Mouse (Mus musculus) kidney, postnatal 0 days (tissue): ENCODE data around the gene Kidins220. TPM values are rescaled to one million over a fixed set of nuclear protein-coding genes. Genes with fewer than 3 reads are reported as not detected.

Experiments used
- ATAC-seq: fragments of 200-750 bp; cut with Nextera tagmentation; replicated peaks from 2 replicates; pipeline ENCODE4 v1.8.0; 2017; ENCODE audit warnings: low read depth, moderate number of reproducible peaks, moderate TSS enrichment, moderate library complexity; ENCODE audit not compliant: low FRiP score
- DNase-seq: peaks from one replicate; pipeline ENCODE4 v3.0.0-alpha.2; 2016; ENCODE audit warnings: low spot score
- H3K27ac ChIP-seq: fragments of 300-500 bp; sonication (generic); 2 replicates; pipeline ENCODE4 v1.5.1; 2014; ENCODE audit warnings: mild to moderate bottlenecking
- H3K27me3 ChIP-seq: fragments of 300-500 bp; sonication (generic); 2 replicates; pipeline ENCODE4 v1.6.1; 2014; ENCODE audit warnings: low read length, mixed read lengths; ENCODE audit not compliant: insufficient read depth
- H3K36me3 ChIP-seq: fragments of 300-500 bp; sonication (generic); 2 replicates; pipeline ENCODE4 v1.6.1; 2014; ENCODE audit warnings: low read length, mixed read lengths; ENCODE audit not compliant: insufficient read depth
- H3K4me1 ChIP-seq: fragments of 300-500 bp; sonication (generic); replicated peaks from 2 replicates; pipeline ENCODE4 v1.6.1; 2014; ENCODE audit warnings: antibody characterized with exemption, low read length, mixed read lengths; ENCODE audit not compliant: insufficient read depth
- H3K4me2 ChIP-seq: fragments of 300-500 bp; sonication (generic); 2 replicates; pipeline ENCODE4 v1.6.1; 2014; ENCODE audit warnings: mild to moderate bottlenecking, low read length, moderate library complexity, mixed read lengths
- H3K4me3 ChIP-seq: fragments of 300-500 bp; sonication (generic); replicated peaks from 2 replicates; pipeline ENCODE4 v1.5.1; 2014; ENCODE audit warnings: low read depth, low read length
- H3K9ac ChIP-seq: fragments of 300-500 bp; sonication (generic); 2 replicates; pipeline ENCODE4 v1.6.1; 2014; ENCODE audit warnings: low read depth, low read length
- H3K9me3 ChIP-seq: fragments of 300-500 bp; sonication (generic); replicated peaks from 2 replicates; pipeline ENCODE4 v1.6.1; 2016; ENCODE audit warnings: low read length, inconsistent platforms, mixed read lengths
- CTCF ChIP-seq: IDR thresholded peaks from 2 replicates; pipeline ENCODE4 v1.5.1; 2016; ENCODE audit warnings: antibody characterized with exemption, low read depth, mild to moderate bottlenecking, moderate library complexity
- WGBS: fragments of 180-500 bp; shearing (Covaris S2); extraction: QIAGEN DNeasy Blood & Tissue Kit; methylation state at CpG from one replicate; pipeline ENCODE4 v1.1.7; 2014; 5-methylcytosine and 5-hydroxymethylcytosine counted together
- polyA plus RNA-seq: library from polyadenylated mRNA; unstranded; fragments of >200 nt; fragmentation: Nextera tagmentation; extraction: Ambion mirVana; gene quantifications from 2 replicates; pipeline ENCODE4 v1.2.1, GENCODE M21; 2015

Gene Kidins220
- polyA plus RNA-seq, 1 experiment from 2014 or later: 25.1 TPM

DNA sequence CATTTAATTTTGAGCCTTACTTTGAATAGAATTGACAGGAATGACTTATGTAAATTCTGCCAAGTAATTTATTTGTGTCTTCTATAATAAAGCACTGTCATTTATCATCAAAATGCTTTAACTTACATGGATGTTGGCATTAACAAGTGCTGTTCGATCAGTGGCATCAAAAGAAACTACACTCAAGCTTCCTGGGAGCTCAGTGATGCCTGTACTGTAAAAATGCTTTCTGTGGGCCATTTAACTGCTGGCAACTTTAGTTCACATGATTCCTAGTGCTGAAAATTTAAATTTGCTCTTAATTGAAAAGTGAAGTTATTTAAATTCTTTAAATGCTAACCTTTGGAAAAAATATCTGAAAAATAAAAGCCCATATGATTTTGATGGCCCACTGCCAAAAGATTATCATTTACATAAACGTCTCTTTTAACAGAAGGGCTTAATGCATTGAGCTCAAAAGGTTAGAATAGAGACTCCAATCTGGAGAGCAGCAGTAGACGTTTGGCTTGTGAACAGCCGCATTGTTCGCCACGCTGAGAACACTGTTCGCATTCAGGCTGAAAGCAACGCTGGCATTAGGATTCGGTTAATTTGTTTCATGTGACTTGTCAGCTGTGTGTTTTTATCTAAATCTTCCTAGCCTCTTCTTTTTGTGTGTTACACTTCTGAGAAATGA is 59.1 kb downstream of the Kidins220 start:
- 0 out of 2 replicates have a peak overlapping the region, but pooled peaks have one; percentile 3 for H3K4me2 ChIP-seq
- 41% methylated on average over 9 of the region's 9 CpGs for WGBS
- no peak for ATAC-seq

DNA sequence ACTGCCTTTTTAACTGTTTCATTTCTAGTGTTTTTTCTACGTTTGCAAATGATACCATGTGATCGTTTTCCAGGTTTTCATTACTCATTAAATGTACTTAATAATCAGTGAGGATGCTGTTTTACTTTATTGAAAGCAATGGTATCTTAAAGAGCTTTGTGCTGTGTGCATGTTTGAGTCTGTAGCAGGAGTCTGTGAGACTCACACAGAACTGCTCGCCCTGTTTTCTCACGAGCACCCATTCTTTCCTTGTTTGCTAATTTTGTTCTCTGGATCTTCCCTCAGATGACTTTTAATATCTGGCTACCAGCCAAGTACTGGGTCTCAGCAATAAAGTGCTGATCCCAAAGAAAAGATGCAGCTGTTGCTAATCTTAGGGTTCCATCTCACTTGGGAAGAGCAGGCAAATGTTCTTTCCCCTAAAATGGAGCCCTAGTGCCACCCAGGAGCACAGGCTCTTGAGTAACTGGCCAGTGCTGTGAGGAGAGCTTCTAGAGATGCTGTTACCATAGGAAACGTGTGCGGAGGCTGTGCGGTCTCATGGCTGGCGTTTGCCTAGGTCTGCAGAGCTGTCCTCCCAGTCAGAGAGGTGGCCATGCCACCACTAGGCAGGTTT is 59.7 kb downstream of the Kidins220 start:
- Histone ChIP-seq H3K4me2 (0 out of 2 replicates have a peak overlapping the region, but pooled peaks have one; percentile 3), H3K27me3 (no peaks in the 10 kb centered on the region), H3K4me1 (peaks cover 5% of the 10 kb centered on the region; the same call in 1 of the 2 replicates), H3K9ac (no peak overlapping the region), H3K27ac (no peak overlapping the region; the same call in 1 of the 2 replicates), H3K9me3 (no peaks in the 10 kb centered on the region), H3K36me3 (peaks cover 20% of the 10 kb centered on the region), H3K4me3 (no peak overlapping the region)
- TF ChIP-seq CTCF: no peak
- 57% methylated on average over 8 of the region's 8 CpGs for WGBS
- DNase-seq: peak; percentile 72
- no peak for ATAC-seq

More for the DNA sequence above, 59.1 kb downstream of the Kidins220 start:
- Histone ChIP-seq H3K4me1 (peaks cover 5% of the 10 kb centered on the region; the same call in 1 of the 2 replicates), H3K9me3 (no peaks in the 10 kb centered on the region), H3K9ac (no peak overlapping the region), H3K36me3 (peaks cover 17% of the 10 kb centered on the region), H3K4me3 (no peak overlapping the region), H3K27ac (no peak overlapping the region), H3K27me3 (no peaks in the 10 kb centered on the region)
- peak; percentile 15 for DNase-seq
- TF ChIP-seq CTCF: no peak

DNA sequence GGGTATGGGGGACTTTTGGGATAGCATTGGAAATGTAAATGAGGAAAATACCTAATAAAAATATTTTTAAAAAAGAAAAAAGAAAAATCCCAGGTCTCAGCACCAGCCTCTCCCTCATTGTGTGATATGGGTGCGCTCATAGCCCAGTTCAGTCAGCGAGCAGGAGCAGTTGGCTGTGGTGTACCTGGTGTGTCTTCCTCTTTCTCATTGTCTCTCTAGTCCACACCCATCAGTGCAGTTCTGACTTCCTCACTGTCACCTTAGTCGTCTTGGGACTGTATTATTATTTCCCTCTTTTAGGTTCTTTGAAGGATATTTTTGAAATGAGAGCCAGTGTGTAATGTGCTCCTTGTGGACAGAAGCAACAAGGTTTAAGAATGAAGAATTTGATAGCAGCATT is 61.3 kb downstream of the Kidins220 start:
- Histone ChIP-seq H3K27ac (no peak overlapping the region), H3K4me1 (peaks cover 5% of the 10 kb centered on the region; the same call in 1 of the 2 replicates), H3K27me3 (no peaks in the 10 kb centered on the region), H3K4me2 (no peak overlapping the region), H3K4me3 (no peak overlapping the region), H3K36me3 (peaks cover 20% of the 10 kb centered on the region), H3K9me3 (no peaks in the 10 kb centered on the region), H3K9ac (no peak overlapping the region)
- no peak for TF ChIP-seq CTCF
- 94% methylated on average over 3 of the region's 3 CpGs for WGBS
- ATAC-seq (no peak), DNase-seq (no peak)

DNA sequence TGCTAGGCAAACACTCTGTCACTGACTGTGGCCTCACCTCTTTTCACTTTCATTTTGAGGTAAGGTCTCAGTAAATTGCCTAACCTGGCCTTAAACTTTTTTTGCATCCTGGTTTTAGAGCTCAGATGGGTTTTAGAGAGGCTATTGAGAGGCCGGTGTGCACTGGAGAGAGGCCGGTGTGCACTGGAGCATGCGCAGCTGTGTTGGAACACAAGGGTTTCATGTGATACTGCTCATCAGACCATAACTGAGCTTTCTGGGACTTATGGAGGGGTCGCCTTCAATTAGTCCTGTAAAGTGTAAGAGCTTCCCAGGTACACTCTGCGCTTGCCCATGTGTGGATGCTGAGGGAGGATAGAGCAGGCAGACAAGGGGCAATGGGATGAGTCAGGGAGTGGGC is 62.5 kb downstream of the Kidins220 start:
- ATAC-seq: peak; percentile 92
- WGBS: 54% methylated on average over 5 of the region's 5 CpGs
- H3K27me3 ChIP-seq: no peaks in the 10 kb centered on the region
- H3K4me2 ChIP-seq: no peak overlapping the region
- H3K4me1 ChIP-seq: peaks cover 5% of the 10 kb centered on the region; the same call in 1 of the 2 replicates
- no peak overlapping the region for H3K9ac ChIP-seq
- no peak for TF ChIP-seq CTCF
- peaks cover 17% of the 10 kb centered on the region; the same call in 1 of the 2 replicates for H3K36me3 ChIP-seq
- H3K4me3 ChIP-seq: no peak overlapping the region
- no peaks in the 10 kb centered on the region for H3K9me3 ChIP-seq
- H3K27ac ChIP-seq: 0 out of 2 replicates have a peak overlapping the region, but pooled peaks have one; percentile 2
- peak; percentile 73 for DNase-seq

DNA sequence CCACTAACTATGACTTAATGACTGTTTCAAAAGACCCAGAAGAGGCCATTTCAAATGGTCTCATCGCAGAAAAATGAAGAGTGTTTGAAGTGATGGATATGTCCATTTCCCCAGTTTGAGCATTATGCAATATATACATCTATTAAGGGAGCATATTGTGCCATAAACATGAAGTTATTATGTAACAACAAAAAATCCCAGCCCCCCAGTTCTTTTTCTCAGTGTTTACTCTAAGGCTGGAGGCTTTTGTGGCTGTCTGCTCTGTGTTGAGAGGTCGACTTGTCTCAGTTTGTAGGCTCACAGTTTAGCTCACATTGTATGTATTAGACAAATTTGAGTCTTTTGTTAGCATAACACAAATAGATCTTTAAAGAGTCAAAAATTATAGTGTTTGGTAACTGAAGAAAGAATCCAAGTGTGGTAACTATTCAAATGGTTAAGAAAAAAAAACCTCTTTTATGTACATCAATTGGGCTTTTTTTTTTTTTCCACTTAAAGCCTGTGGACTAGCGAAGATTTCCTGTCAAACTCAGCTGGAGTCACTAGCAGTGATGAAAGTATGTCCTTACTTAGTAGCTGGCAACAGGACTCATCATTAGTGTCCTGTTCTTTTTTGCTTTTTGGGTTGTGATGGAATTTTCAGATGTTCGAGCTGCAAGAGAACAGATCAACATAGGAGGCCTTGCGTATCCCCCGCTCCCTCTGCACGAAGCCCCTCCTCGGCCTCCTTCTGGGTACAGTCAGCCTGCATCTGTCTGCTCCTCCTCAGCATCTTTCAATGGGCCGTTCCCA is 63.2 kb downstream of the Kidins220 start:
- Histone ChIP-seq H3K4me1 (peaks cover 5% of the 10 kb centered on the region; the same call in 1 of the 2 replicates), H3K4me2 (no peak overlapping the region), H3K27me3 (no peaks in the 10 kb centered on the region), H3K27ac (0 out of 2 replicates have a peak overlapping the region, but pooled peaks have one; percentile 2), H3K4me3 (no peak overlapping the region), H3K9ac (no peak overlapping the region), H3K9me3 (no peaks in the 10 kb centered on the region), H3K36me3 (peaks cover 21% of the 10 kb centered on the region)
- DNase-seq (no peak), ATAC-seq (no peak)
- WGBS: 85% methylated on average over 9 of the region's 9 CpGs
- no peak for TF ChIP-seq CTCF

DNA sequence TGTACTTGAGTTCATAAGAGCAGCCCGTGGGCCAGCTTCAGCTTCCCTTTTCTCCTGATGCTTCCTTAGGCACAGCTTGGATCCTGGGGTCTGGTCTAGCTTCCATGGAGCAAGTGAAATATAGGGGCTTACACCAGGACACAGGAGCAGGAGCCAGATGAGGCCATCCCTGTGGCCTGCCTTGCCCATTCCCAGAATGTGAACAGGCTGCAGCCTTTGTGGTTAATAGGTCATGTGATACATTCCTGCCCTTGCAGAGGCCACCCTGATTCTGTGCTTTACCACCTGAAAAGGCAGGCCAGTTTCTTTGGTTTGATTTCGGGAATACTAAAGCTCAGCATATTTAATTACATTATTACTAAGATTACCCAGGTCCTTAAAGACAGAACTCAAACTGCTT is 69.3 kb downstream of the Kidins220 start:
- 84% methylated on average over 2 of the region's 2 CpGs for WGBS
- TF ChIP-seq CTCF: no peak
- DNase-seq (no peak), ATAC-seq (no peak)
- H3K4me2 ChIP-seq: no peak overlapping the region
- H3K36me3 ChIP-seq: peaks cover 18% of the 10 kb centered on the region
- no peak overlapping the region for H3K4me3 ChIP-seq
- H3K4me1 ChIP-seq: no peaks in the 10 kb centered on the region
- no peak overlapping the region for H3K27ac ChIP-seq
- no peak overlapping the region for H3K9ac ChIP-seq
- no peaks in the 10 kb centered on the region for H3K9me3 ChIP-seq
- no peaks in the 10 kb centered on the region for H3K27me3 ChIP-seq
